Mouse (Mus musculus): ENCODE measurements around the gene Narfl. TPM values are rescaled to one million over a fixed set of nuclear protein-coding genes. Genes with fewer than 3 reads are reported as not detected.

Gene Narfl
- total RNA-seq, 2 experiments from 2014 or later = 29.0 to 31.3 TPM

DNA sequence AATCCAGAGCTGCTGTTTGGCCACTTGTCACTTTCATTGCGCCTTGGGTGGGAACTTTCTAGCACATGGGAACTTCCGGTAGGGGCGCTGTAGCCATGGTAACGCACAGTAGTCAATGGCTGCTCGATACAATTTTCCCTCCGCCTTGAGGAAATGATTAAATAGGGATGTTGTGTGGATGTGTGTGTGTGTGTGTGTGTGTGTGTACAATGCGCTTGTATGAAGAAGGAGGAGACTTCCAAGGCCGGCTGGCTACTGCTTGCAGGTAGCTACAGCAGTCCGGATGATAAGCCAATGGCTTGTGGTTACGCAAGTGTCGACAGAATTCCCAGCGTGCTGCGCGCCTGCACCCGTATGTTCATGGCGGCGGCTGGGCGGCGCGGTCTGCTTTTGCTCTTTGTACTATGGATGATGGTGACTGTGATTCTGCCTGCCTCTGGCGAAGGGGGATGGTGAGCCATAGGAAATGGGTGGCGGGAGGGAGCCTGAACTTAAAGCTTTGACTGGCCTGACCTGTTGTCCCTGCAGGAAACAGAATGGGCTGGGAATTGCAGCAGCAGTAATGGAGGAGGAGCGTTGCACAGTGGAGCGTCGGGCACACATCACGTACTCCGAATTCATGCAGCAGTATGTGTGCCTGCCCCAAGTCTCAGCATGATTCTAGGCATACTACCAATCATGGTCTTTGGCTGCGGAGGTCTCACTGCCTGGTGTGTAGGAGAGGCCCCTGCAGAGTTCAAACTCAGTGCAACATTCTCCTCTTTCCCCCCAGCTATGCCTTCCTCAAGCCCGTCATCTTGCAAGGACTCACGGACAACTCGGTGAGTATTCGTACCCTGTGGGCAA, 55.4 kb downstream of the Narfl start, which contains the start of gene Jmjd8:
Gene Jmjd8, plus strand, starts transcription at position 156 of the 846 bp plus-strand sequence.
- DNase-seq (ENCODE audit: low spot score in 2 of 2) = peak in 1 of 2 experiments; percentile 72

DNA sequence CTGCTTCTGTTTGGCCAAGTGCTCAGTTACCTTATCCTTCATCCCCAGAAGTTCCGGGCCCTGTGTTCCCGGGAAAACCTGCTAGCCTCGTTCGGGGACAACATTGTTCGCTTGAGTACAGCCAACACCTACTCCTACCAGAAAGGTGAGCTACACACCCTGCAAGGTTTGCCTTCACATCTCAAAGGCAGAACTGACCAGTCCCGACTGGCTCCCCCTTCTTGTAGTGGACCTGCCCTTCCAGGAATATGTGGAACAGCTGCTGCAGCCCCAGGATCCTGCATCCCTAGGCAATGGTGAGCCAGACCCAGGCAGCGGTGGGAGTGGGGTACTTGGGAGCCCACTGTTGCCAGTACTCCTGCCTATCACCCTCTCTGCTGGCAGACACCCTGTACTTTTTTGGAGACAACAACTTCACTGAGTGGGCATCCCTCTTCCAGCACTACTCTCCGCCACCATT, 56.0 kb downstream of the Narfl start:
- DNase-seq (ENCODE audit: low spot score in 2 of 2) = no peak

DNA sequence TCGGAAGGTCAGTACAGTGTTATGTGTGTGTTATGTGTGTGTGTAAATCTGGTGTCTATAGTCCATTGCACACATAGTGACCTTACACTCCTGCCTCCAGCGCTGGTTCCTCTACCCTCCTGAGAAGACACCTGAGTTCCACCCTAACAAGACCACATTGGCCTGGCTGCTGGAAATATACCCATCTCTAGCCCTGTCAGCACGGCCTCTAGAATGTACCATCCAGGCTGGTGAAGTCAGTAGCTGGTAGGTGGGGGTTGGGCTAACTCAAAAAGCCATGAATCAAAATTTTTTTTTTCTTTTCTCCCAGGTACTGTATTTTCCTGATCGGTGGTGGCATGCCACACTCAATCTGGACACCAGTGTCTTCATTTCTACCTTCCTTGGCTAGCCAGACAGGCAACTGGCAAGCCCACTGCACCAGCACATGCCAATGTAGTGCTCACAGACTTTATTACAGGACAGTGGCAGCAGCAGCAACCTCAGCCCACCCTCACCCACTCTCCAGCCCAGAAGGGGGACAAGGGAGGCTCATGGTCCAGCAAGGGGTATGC, 56.7 kb downstream of the Narfl start:
- DNase-seq (ENCODE audit: low spot score in 2 of 2) = no peak

DNA sequence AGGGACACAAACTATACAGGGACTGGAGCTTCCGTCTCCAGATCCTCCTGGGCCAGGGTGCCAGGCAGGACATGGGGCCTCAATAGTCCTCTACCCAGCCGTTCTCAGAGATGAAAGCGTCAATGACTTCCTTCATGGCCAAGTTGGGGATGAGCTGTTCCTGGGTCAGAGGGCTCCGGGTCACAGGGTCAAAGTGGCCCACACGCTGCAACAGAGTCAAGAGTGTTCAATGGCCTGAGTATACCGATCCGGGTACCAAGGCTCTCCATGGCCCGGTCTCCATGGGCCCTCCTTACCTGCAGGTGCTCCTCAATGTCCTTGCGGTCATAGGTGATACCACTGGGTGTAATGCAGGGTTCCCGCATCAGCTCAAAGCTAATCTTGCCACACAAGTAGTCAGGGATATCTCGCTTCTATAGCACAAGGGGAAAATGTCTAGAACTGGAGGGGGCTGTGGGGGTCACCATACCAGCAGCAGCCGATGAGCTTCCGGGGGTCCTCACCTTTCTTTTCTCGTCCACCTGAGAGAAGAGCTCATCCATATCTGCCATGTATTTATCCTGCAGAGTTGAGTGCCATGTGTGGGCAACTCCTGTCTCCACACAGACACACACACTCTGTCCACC, 57.3 kb downstream of the Narfl start:
- no peak for DNase-seq (ENCODE audit: low spot score in 2 of 2)

DNA sequence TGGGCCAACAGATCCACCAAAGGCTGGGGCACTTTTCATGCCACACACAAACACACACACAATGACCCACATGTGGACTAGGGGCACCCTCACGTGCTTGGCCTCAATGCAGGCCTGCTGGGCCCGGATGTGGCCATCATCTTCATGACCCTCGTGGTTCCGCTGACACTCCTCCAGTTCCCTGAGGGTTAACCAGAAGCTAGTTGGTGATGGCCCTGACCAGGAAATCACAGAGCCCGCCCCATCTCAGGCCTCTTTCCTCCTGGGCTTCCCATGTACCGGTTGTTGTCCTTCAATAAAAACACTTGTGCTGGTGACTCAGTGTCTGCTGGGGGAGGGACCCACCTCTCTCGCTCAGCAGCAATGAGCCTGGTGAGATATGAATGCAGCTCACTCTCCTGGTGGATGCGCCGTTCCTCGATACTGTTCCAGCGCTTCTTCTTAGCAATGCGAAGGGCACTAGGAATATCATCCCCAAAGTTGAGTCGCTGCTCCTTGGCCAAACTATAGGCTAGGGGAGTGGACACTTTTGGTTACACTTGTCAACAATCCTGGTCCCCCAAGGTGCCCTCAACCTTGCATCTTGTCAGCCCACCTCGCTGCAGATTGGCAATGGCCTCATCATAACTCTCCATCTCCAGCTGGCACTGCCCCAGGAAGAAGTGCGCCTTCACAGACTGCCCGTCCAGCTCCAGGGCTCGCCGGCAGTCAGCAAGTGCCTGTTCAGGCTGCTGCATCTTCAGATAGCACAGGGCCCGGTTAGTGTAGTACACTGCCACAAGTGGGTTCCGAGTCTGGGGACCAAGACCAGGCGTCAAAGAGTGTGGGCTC, 58.1 kb downstream of the Narfl start:
- DNase-seq (ENCODE audit: low spot score in 2 of 2) = no peak

DNA sequence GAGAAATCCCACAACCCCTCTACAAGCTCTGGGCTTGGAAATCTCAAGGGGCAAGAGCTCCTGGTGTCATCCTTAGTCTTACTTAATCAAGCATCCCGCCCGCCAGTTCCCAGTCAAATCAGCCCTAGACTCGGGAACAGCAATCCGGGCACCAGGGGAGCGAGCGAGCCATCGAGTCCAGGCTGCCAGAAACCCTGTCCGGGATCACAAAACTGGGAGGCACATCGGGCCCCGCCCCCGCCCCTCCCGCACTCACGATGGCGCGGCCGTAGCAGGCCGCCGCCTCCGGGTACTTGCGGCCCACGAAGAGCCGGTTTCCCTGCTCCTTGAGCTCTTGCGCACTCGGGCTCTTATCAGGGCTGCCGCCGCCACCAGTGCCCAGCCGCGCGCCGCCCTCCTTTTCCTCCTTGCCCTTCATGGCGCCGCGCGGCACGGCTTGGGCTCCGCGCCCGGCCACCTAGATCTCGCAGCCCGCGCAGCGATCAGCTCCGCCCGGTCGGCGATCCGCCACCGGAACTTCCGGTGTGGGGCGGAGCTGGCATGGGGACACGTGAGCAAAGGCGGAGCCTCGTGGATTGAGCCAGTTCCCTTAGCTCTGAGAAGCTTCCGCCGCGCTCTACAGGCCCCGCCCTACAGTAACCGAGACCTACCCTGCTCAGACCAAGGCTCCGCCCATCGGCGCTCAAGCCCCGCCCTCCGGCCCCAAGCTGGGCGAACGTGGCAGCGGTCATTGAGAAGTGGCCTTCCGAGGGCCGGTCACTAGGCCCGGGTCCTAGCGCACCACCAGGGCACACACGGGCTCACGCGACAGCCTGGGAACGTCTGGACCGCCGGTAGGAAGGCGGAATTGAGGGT, 59.1 kb downstream of the Narfl start:
- DNase-seq (ENCODE audit: low spot score in 2 of 2) = peak; percentile 96 to 100

Small RNA genes lying within 50 kb of the gene (microRNA-seq; reads per million reads assigned to microRNA genes)
- gene Gm25083 (not detected), gene Mir3082 (1.5 reads per million), gene Mir6966 (1.5 reads per million)

Other genes with a start within 250 kb of the Narfl start
- 10 to 100 TPM; 26.9 to 33.7 TPM for gene Sox8, start 203.1 kb upstream of the Narfl start, total RNA-seq (2021)
- gene Lmf1, start 194.7 kb upstream of the Narfl start, total RNA-seq (2021) = 10 to 100 TPM; 16.1 to 18.8 TPM
- gene Gng13, start 56.6 kb upstream of the Narfl start, total RNA-seq (2021) = not detected
- 1 to 10 TPM; 7.7 to 8.6 TPM for gene Chtf18, start 46.4 kb upstream of the Narfl start, total RNA-seq (2021)
- 1 to 10 TPM; 7.9 to 8.1 TPM for gene Rpusd1, start 46.1 kb upstream of the Narfl start, total RNA-seq (2021)
- not detected for gene Mslnl, start 37.7 kb upstream of the Narfl start, total RNA-seq (2021)
- under 1 TPM; 0.44 to 0.49 TPM for gene Msln, start 19.4 kb upstream of the Narfl start, total RNA-seq (2021)
- 10 to 100 TPM; 31.3 to 32.5 TPM for gene Haghl, start 11.9 kb downstream of the Narfl start, total RNA-seq (2021)
- not detected for gene Ccdc78, start 12.8 kb downstream of the Narfl start, total RNA-seq (2021)
- 10 to 100 TPM; 45.6 to 45.8 TPM for gene Fam173a, start 19.1 kb downstream of the Narfl start, total RNA-seq (2021)
- under 1 TPM in 1 of 2 experiments, not detected in 1; 0.75 TPM for gene AC134908.4, start 21.9 kb downstream of the Narfl start, total RNA-seq (2021)
- 10 to 100 TPM; 46.3 to 51.6 TPM for gene Metrn, start 23.4 kb downstream of the Narfl start, total RNA-seq (2021)
- gene Fbxl16, start 35.3 kb downstream of the Narfl start, total RNA-seq (2021) = 1 to 10 TPM; 1.4 to 2.0 TPM
- 10 to 100 TPM; 12.2 to 13.7 TPM for gene Wdr24, start 49.9 kb downstream of the Narfl start, total RNA-seq (2021)
- 10 to 100 TPM; 31.6 to 32.4 TPM for gene Jmjd8, start 55.1 kb downstream of the Narfl start, total RNA-seq (2021)
- gene Stub1, start 59.6 kb downstream of the Narfl start, total RNA-seq (2021) = 100 to 1,000 TPM; 116 to 134 TPM
- gene Rhbdl1, start 63.5 kb downstream of the Narfl start, total RNA-seq (2021) = 1 to 10 TPM; 7.6 to 10.0 TPM
- gene Gm20683, start 68.0 kb downstream of the Narfl start, total RNA-seq (2021) = 1 to 10 TPM; 5.4 to 7.6 TPM
- 10 to 100 TPM; 34.9 to 41.5 TPM for gene Rhot2, start 71.1 kb downstream of the Narfl start, total RNA-seq (2021)
- 10 to 100 TPM; 11.7 to 12.0 TPM for gene Wdr90, start 87.7 kb downstream of the Narfl start, total RNA-seq (2021)
- 10 to 100 TPM; 46.1 to 48.6 TPM for gene Mcrip2, start 95.0 kb downstream of the Narfl start, total RNA-seq (2021)
- 10 to 100 TPM; 20.0 to 21.3 TPM for gene Mettl26, start 101.3 kb downstream of the Narfl start, total RNA-seq (2021)
- 1 to 10 TPM in 1 of 2 experiments, under 1 TPM in 1; 0.88 to 1.4 TPM for gene Wfikkn1, start 107.1 kb downstream of the Narfl start, total RNA-seq (2021)
- 10 to 100 TPM; 15.1 to 17.2 TPM for gene Rab40c, start 146.0 kb downstream of the Narfl start, total RNA-seq (2021)
- gene Pigq, start 171.2 kb downstream of the Narfl start, total RNA-seq (2021) = 10 to 100 TPM; 46.7 to 50.8 TPM
- not detected for gene Nhlrc4, start 171.2 kb downstream of the Narfl start, total RNA-seq (2021)
- gene A930017K11Rik, start 178.8 kb downstream of the Narfl start, total RNA-seq (2021) = not detected
- 10 to 100 TPM; 14.2 to 14.5 TPM for gene Capn15, start 212.0 kb downstream of the Narfl start, total RNA-seq (2021)

Measured in gastrocnemius, postnatal 4 days (tissue).